Mouse (Mus musculus) liver, embryonic 14.5 days (tissue): ENCODE measurements around the gene Anxa8. TPM values are rescaled to one million over a fixed set of nuclear protein-coding genes. Genes with fewer than 3 reads are reported as not detected.

ENCODE experiments used
- ATAC-seq: fragments of 200-750 bp; cut with Nextera tagmentation; 2 replicates; pipeline ENCODE4 v1.8.0; 2017; ENCODE audit warnings: moderate number of reproducible peaks, mild to moderate bottlenecking, moderate library complexity; ENCODE audit not compliant: insufficient read depth
- DNase-seq, 3 experiments: peaks; one replicate each; pipeline ENCODE4 v3.0.0-alpha.2; 2012 to 2013; ENCODE audit warnings: low read depth in 3 of 3, low spot score in 3 of 3
- H3K27ac ChIP-seq: fragments of 300-500 bp; sonication (generic); 2 replicates; pipeline ENCODE4 v1.5.1; 2014; ENCODE audit warnings: moderate library complexity, mild to moderate bottlenecking, control low read depth, inconsistent platforms
- H3K27me3 ChIP-seq: fragments of 300-500 bp; sonication (generic); 2 replicates; pipeline ENCODE4 v1.6.1; 2014; ENCODE audit warnings: mild to moderate bottlenecking, low read length, moderate library complexity; ENCODE audit not compliant: control insufficient read depth, insufficient read depth
- H3K36me3 ChIP-seq: fragments of 300-500 bp; sonication (generic); replicated peaks from 2 replicates; pipeline ENCODE4 v1.6.1; 2014; ENCODE audit warnings: low read depth; ENCODE audit not compliant: control insufficient read depth, insufficient read depth
- H3K4me1 ChIP-seq, 2 experiments: fragments of 200-500 bp in 1 of 2; fragments of 300-500 bp in 1 of 2; sonication (generic) in 1 of 2; replicated peaks; 2 replicates each; pipeline ENCODE4 v1.6.1; 2012 to 2014; ENCODE audit warnings: antibody characterized with exemption in 1 of 2, inconsistent platforms in 1 of 2, low read length in 1 of 2; ENCODE audit not compliant: control insufficient read depth in 2 of 2, insufficient read depth in 2 of 2
- H3K4me2 ChIP-seq: fragments of 300-500 bp; sonication (generic); 2 replicates; pipeline ENCODE4 v1.6.1; 2014; ENCODE audit warnings: low read depth, mild to moderate bottlenecking, control low read depth, moderate library complexity
- H3K4me3 ChIP-seq, 2 experiments: fragments of 200-500 bp in 1 of 2; fragments of 300-500 bp in 1 of 2; sonication (generic) in 1 of 2; 2 replicates each; pipeline ENCODE4 v1.5.1; 2012 to 2014; ENCODE audit warnings: low read depth in 2 of 2, low read length in 2 of 2, mild to moderate bottlenecking in 2 of 2, control low read depth in 1 of 2, inconsistent platforms in 1 of 2, moderate library complexity in 1 of 2; ENCODE audit not compliant: insufficient read depth in 1 of 2
- H3K9ac ChIP-seq: fragments of 300-500 bp; sonication (generic); replicated peaks from 2 replicates; pipeline ENCODE4 v1.6.1; 2014; ENCODE audit warnings: mild to moderate bottlenecking, control low read depth, moderate library complexity
- H3K9me3 ChIP-seq: fragments of 300-500 bp; sonication (generic); 2 replicates; pipeline ENCODE4 v1.6.1; 2016; ENCODE audit warnings: low read length, mixed read lengths; ENCODE audit not compliant: control insufficient read depth
- CTCF ChIP-seq: IDR thresholded peaks from 2 replicates; pipeline ENCODE4 v1.5.1; 2016; ENCODE audit warnings: antibody characterized with exemption, low read depth, control low read depth
- EP300 ChIP-seq: IDR thresholded peaks from 2 replicates; pipeline ENCODE4 v1.6.1; 2016; ENCODE audit warnings: antibody characterized with exemption, low read depth
- WGBS: fragments of 180-500 bp; shearing (Covaris S2); extraction: QIAGEN DNeasy Blood & Tissue Kit; methylation state at CpG from one replicate; pipeline ENCODE4 v1.1.7; 2014; ENCODE audit not compliant: insufficient replicate concordance; 5-methylcytosine and 5-hydroxymethylcytosine counted together
- polyA plus RNA-seq, 2 experiments: library from polyadenylated mRNA; depleted of rRNA in 1 of 2; stranded (reverse) in 1 of 2; unstranded in 1 of 2; fragments of >200 nt; fragmentation: Nextera tagmentation in 1 of 2; extraction: Ambion mirVana in 1 of 2; gene quantifications; 2 replicates each; pipeline versions ENCODE4 v1.2.1 to v1.2.3; 2012 to 2014

Anxa8 gene
- polyA plus RNA-seq, 2 experiments, result 0.06 TPM; not detected in 1

DNA sequence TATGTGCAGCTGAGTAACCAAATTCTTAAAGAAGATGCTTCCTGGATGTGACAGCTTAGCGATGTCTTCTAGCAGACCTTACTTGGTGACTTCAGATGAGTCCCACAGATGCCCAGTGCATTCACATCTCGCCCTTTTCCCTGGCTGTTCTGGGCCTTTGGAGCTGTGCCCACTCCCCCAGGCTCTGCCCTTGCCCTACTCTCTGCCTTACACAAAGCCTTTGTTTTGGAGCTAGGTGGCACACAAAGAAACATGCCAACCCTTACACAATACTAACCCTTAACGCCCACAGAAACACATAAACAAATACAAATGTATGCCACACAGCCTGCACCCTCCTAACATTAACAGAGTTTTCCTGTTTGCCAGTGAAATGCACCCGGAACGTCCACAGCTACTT lies 10.4 kb downstream of the Anxa8 start:
- Histone ChIP-seq H3K36me3 (no peaks in the 10 kb centered on the region), H3K4me2 (no peak overlapping the region), H3K27me3 (no peaks in the 10 kb centered on the region), H3K9me3 (no peaks in the 10 kb centered on the region), H3K27ac (no peak overlapping the region), H3K9ac (no peak overlapping the region), H3K4me3 (no peak overlapping the region), H3K4me1 (no peaks in the 10 kb centered on the region)
- ATAC-seq (no peak), DNase-seq (no peak)
- TF ChIP-seq CTCF (no peak), EP300 (no peak)
- 46% methylated on average over 5 of the region's 5 CpGs for WGBS

DNA sequence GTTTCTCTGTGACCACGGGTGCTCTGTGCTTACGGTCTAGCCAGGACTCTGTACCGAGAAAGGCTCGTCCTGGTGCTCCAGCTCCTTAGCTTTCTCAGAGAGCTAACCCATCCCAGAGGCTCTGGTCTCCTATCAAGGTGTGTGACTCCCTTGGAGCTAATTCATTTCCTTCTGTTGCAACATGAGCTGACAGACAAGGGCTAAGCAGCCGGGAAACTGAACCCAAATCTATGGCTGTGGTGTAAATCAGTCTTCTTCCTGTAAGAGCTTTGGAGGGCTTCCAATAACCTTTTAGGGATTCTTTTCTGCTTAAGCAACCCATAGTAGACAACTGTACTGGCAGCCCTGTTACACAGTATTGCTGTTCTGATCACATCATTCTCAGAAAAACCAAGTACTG lies 16.8 kb downstream of the Anxa8 start, which contains the start of gene A630023A22Rik:
Gene A630023A22Rik, minus strand, starts transcription at position 154 of the 400 bp plus-strand sequence.
- TF ChIP-seq CTCF, result no peak
- no peak for TF ChIP-seq EP300
- no peaks in the 10 kb centered on the region for H3K4me1 ChIP-seq

DNA sequence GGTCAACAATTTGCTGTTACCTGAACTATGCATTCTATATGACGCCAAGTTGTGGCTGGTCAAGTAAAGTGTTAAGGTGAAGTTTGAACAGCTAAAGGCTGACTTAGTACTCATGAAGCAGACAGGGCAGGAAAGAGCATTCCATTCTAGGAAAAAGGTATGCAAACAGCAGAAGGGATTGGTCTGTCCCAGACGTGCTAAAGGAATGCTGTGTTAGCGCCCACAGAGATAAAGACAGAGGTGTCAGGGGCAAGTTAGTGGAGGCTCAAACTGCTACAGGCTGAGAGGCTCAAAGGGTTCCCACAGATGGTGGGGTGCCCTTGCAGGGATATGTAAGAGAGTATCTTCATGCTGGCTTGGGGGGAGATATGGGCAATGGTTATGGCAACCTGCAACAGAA lies 18.1 kb downstream of the Anxa8 start:
- no peak for DNase-seq
- H3K4me2 ChIP-seq, result no peak overlapping the region
- H3K4me3 ChIP-seq, result no peak overlapping the region
- no peaks in the 10 kb centered on the region for H3K9me3 ChIP-seq
- no peaks in the 10 kb centered on the region for H3K36me3 ChIP-seq
- no peak for ATAC-seq
- no peaks in the 10 kb centered on the region for H3K4me1 ChIP-seq
- TF ChIP-seq CTCF (no peak), EP300 (no peak)
- no peak overlapping the region for H3K9ac ChIP-seq
- WGBS, result 58% methylated on average over 3 of the region's 3 CpGs
- H3K27me3 ChIP-seq, result no peaks in the 10 kb centered on the region
- H3K27ac ChIP-seq, result no peak overlapping the region

More for the DNA sequence above, 16.8 kb downstream of the Anxa8 start, which contains the start of gene A630023A22Rik:
- no peak within 1 kb of the TSS for H3K9ac ChIP-seq
- H3K9me3 ChIP-seq, result no peaks in the 10 kb centered on the region
- ATAC-seq, result no peak
- no peak within 1 kb of the TSS for H3K4me2 ChIP-seq
- no peak for DNase-seq
- H3K36me3 ChIP-seq, result no peaks in the 10 kb centered on the region
- no peaks in the 10 kb centered on the region for H3K27me3 ChIP-seq
- no peak within 1 kb of the TSS for H3K27ac ChIP-seq
- no peak within 1 kb of the TSS for H3K4me3 ChIP-seq
- 68% methylated on average over 5 of the region's 5 CpGs for WGBS

DNA sequence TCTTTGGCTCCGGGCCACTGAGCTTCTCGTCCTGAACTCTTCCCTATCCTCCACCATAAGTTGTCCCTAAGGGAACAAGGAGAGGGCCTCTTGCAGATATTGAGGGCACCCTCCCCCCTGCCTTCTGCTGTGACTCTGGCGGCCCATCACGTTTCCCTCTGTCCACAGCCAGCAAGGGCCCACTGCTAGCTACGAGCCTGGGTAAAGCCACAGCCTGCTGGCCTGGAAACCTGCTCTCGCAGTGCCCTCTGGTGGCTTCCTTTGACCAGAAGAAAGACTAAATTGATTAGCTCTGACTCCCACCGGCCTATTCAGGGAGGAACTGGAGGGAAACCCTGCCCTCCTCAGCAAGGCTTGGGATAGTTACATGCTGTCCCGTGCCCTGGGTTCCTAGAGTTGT lies 19.1 kb downstream of the Anxa8 start:
- H3K4me3 ChIP-seq, result no peak overlapping the region
- H3K36me3 ChIP-seq, result no peaks in the 10 kb centered on the region
- H3K9me3 ChIP-seq, result no peaks in the 10 kb centered on the region
- ATAC-seq (no peak), DNase-seq (peak in 2 of 3 experiments; percentile 4 to 12)
- no peaks in the 10 kb centered on the region for H3K27me3 ChIP-seq
- H3K4me2 ChIP-seq, result no peak overlapping the region
- no peak overlapping the region for H3K9ac ChIP-seq
- no peak overlapping the region for H3K27ac ChIP-seq
- TF ChIP-seq EP300, result no peak
- peak; percentile 64 for TF ChIP-seq CTCF
- WGBS, result 18% methylated on average over 8 of the region's 8 CpGs
- no peaks in the 10 kb centered on the region for H3K4me1 ChIP-seq

DNA sequence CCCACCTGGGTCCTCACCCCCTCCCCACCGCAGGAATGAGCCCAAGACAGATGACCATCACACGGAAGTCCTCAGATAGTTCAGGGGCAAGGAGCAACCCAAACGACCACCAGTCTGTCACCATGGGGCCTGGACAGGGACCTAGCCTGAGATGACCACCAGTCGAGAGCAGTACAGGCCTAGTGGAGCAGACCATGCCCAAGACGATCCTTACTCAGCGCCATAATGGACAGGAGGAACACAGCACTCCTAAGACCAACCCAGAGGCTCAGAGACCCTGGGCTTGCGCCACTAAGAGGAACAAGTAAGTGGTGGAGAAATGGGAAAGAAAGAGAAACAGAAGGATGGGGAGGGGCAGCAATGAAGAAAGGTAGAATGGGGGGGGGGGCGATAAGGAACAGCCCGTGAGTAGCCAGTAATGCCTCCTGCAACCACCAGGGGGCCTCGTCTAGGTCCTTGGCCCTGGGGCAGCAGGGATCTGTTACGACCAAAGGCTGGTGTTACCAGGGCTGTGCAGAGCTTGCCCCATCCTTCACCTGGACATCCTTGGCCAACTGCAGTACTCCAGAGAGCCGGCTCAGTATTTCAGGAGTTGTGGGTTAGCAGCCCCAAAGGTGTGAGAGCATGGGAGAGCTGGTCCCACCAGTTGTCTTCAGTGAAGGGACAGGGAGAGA lies 20.7 kb downstream of the Anxa8 start:
- Histone ChIP-seq H3K27me3 (no peaks in the 10 kb centered on the region), H3K9ac (no peak overlapping the region), H3K9me3 (no peaks in the 10 kb centered on the region), H3K4me1 (no peaks in the 10 kb centered on the region), H3K4me3 (no peak overlapping the region), H3K4me2 (no peak overlapping the region), H3K27ac (no peak overlapping the region), H3K36me3 (no peaks in the 10 kb centered on the region)
- TF ChIP-seq EP300 (no peak), CTCF (peak; percentile 81)
- DNase-seq (no peak), ATAC-seq (no peak)
- WGBS, result 47% methylated on average over 12 of the region's 12 CpGs
